9 mouse cellular contexts compared by ENCODE assay signal in genomic region chr14:33588951-33589350, GRCm38 (mm10). TPM values are rescaled to one million over a fixed set of nuclear protein-coding genes. Genes with fewer than 3 reads are reported as not detected.
DNase-seq lines count a peak whose midpoint lies in the region; ATAC-seq and TF ChIP-seq lines count a peak whose summit lies in the region.
"Had no signal": no experiment of that assay in that cellular context is flagged by ENCODE, and none has a peak within 500 bp of the region (broad histone marks: within the 10 kb centered on the region; RNA-seq: fewer than 3 reads in every experiment).

TSS of gene Ptpn20 (plus strand) at chr14:33589207.

- H3K4me3 ChIP-seq in hindbrain, embryonic 11.5 days (ENCODE audit: low read depth, low read length): no peak within 1 kb of the TSS
- no peak within 1 kb of the TSS for H3K4me3 ChIP-seq in hindbrain, embryonic 13.5 days
- no peak within 1 kb of the TSS for H3K4me3 ChIP-seq in kidney, postnatal 0 days (replicated peaks; ENCODE audit: low read depth, low read length)
- H3K4me3 ChIP-seq: midbrain, embryonic 12.5 days had no signal

- H3K9me3 ChIP-seq in hindbrain, embryonic 11.5 days (ENCODE audit: control insufficient read depth, low read length): no peaks in the 10 kb centered on the region
- 0 out of 2 replicates have a peak, but pooled peaks cover 2% of the 10 kb centered on the region for H3K9me3 ChIP-seq in hindbrain, embryonic 13.5 days
- H3K9me3 ChIP-seq in kidney, postnatal 0 days (replicated peaks; ENCODE audit: low read length): no peaks in the 10 kb centered on the region
- H3K9me3 ChIP-seq: midbrain, embryonic 12.5 days had no signal

- no peak for ATAC-seq in hindbrain, embryonic 11.5 days (ENCODE audit: low FRiP score)
- ATAC-seq in hindbrain, embryonic 13.5 days (ENCODE audit: low FRiP score): no peak
- no peak; the same call in 1 of the 2 replicates for ATAC-seq in kidney, postnatal 0 days (replicated peaks; ENCODE audit: low FRiP score, low read depth)
- no peak for ATAC-seq in megakaryocyte, adult 5-6 weeks (ENCODE audit: poor library complexity, severe bottlenecking)

- H3K27me3 ChIP-seq in hindbrain, embryonic 11.5 days (ENCODE audit: control insufficient read depth, insufficient read depth, low read length): no peaks in the 10 kb centered on the region
- H3K27me3 ChIP-seq in hindbrain, embryonic 13.5 days: no peaks in the 10 kb centered on the region
- H3K27me3 ChIP-seq in kidney, postnatal 0 days (ENCODE audit: insufficient read depth, low read length): no peaks in the 10 kb centered on the region
- H3K27me3 ChIP-seq: midbrain, embryonic 12.5 days had no signal

- no peaks in the 10 kb centered on the region for H3K4me1 ChIP-seq in hindbrain, embryonic 11.5 days (replicated peaks; ENCODE audit: control insufficient read depth, insufficient read depth, low read length)
- H3K4me1 ChIP-seq in hindbrain, embryonic 13.5 days (replicated peaks): no peaks in the 10 kb centered on the region
- H3K4me1 ChIP-seq in kidney, postnatal 0 days (replicated peaks; ENCODE audit: insufficient read depth, low read length): no peaks in the 10 kb centered on the region
- H3K4me1 ChIP-seq: midbrain, embryonic 12.5 days had no signal

- peak; percentile 19 for DNase-seq in hindbrain, embryonic 11.5 days (ENCODE audit: low spot score)
- peak; percentile 37 for DNase-seq in thymus, postnatal 4 days
- no peak for DNase-seq in thymus, adult 18-20 months
- DNase-seq in kidney, postnatal 0 days (ENCODE audit: low spot score): no peak
- DNase-seq in left cerebral cortex, postnatal 36 days (ENCODE audit: low spot score in 2 of 2): no peak
- DNase-seq in cerebellum, adult 18-20 months: no peak

- 51% methylated on average over 14 of the region's 14 CpGs for WGBS in hindbrain, embryonic 11.5 days
- WGBS in hindbrain, embryonic 13.5 days: 70% methylated on average over 14 of the region's 14 CpGs
- 60% methylated on average over 14 of the region's 14 CpGs for WGBS in kidney, postnatal 0 days

- intact Hi-C loops in left cerebral cortex, postnatal 36 days (cut with DNase I): no loop called here

- H3K4me2 ChIP-seq in hindbrain, embryonic 11.5 days (replicated peaks; ENCODE audit: low read depth, low read length): no peak within 1 kb of the TSS
- H3K4me2 ChIP-seq in hindbrain, embryonic 13.5 days: no peak within 1 kb of the TSS
- H3K4me2 ChIP-seq in kidney, postnatal 0 days (ENCODE audit: low read length): no peak within 1 kb of the TSS
- H3K4me2 ChIP-seq: midbrain, embryonic 12.5 days had no signal

- no peak within 1 kb of the TSS for H3K9ac ChIP-seq in hindbrain, embryonic 11.5 days (ENCODE audit: low read depth, low read length)
- H3K9ac ChIP-seq in hindbrain, embryonic 13.5 days: no peak within 1 kb of the TSS
- H3K9ac ChIP-seq in kidney, postnatal 0 days (ENCODE audit: low read depth, low read length): no peak within 1 kb of the TSS
- H3K9ac ChIP-seq: midbrain, embryonic 12.5 days had no signal

- peak; percentile 46; the same call in 1 of the 2 replicates for TF ChIP-seq CTCF in kidney, postnatal 0 days (IDR thresholded peaks at IDR 0.05; ENCODE audit: low read depth)

- H3K27ac ChIP-seq in hindbrain, embryonic 11.5 days (ENCODE audit: low read depth, low read length): no peak within 1 kb of the TSS
- H3K27ac ChIP-seq in hindbrain, embryonic 13.5 days: no peak within 1 kb of the TSS
- no peak within 1 kb of the TSS for H3K27ac ChIP-seq in kidney, postnatal 0 days
- H3K27ac ChIP-seq: midbrain, embryonic 12.5 days had no signal

- H3K36me3 ChIP-seq in hindbrain, embryonic 11.5 days (ENCODE audit: control insufficient read depth, insufficient read depth, low read length): no peaks in the 10 kb centered on the region
- no peaks in the 10 kb centered on the region for H3K36me3 ChIP-seq in hindbrain, embryonic 13.5 days
- no peaks in the 10 kb centered on the region for H3K36me3 ChIP-seq in kidney, postnatal 0 days (ENCODE audit: insufficient read depth, low read length)
- H3K36me3 ChIP-seq: midbrain, embryonic 12.5 days had no signal

RNA-seq across cellular contexts. Expression of gene Ptpn20, which starts in this region (rescaled TPM):
- polyA plus RNA-seq in hindbrain, embryonic 11.5 days (2014; fragmentation: Nextera tagmentation; extraction: Ambion mirVana): 0.08 and 0.19 TPM in 2 replicates
- polyA plus RNA-seq in hindbrain, embryonic 13.5 days (2015; fragmentation: Nextera tagmentation; extraction: Ambion mirVana): 0.17 TPM in 1 of 2 replicates, not detected in the other
- polyA plus RNA-seq in kidney, postnatal 0 days (2015; fragmentation: Nextera tagmentation; extraction: Ambion mirVana): not detected in 2 replicates
- total RNA-seq in megakaryocyte, adult 5-6 weeks (2015): not detected in 2 replicates
- total RNA-seq in megakaryocyte, adult 5-6 weeks (2017): not detected in 2 replicates
- total RNA-seq in left cerebral cortex, postnatal 36 days (2021): under 1 TPM; 0.52 to 0.57 TPM

Comparison
In these comparisons a context has a peak if more than half of its experiments do, and no peak if none do; other contexts are left out.
1. Peak in DNase-seq in hindbrain, embryonic 11.5 days; RNA of the gene not detected or under 1 TPM.